Mouse (Mus musculus) kidney, adult 2 months (tissue): ENCODE results near the gene Cflar.

Experiments
- CTCF ChIP-seq: fragments of 200-500 bp; conservative IDR thresholded peaks from 2 replicates; pipeline ENCODE4 v1.5.1; 2011; ENCODE audit warnings: low read depth, mild to moderate bottlenecking, control low read depth, low read length, moderate library complexity, mixed read lengths; ENCODE audit not compliant: insufficient read depth, insufficient read length
- POLR2A ChIP-seq: fragments of 200-500 bp; IDR thresholded peaks from one replicate; pipeline ENCODE4 v1.6.1; 2011; ENCODE audit warnings: low read depth, low read length, control low read depth

DNA sequence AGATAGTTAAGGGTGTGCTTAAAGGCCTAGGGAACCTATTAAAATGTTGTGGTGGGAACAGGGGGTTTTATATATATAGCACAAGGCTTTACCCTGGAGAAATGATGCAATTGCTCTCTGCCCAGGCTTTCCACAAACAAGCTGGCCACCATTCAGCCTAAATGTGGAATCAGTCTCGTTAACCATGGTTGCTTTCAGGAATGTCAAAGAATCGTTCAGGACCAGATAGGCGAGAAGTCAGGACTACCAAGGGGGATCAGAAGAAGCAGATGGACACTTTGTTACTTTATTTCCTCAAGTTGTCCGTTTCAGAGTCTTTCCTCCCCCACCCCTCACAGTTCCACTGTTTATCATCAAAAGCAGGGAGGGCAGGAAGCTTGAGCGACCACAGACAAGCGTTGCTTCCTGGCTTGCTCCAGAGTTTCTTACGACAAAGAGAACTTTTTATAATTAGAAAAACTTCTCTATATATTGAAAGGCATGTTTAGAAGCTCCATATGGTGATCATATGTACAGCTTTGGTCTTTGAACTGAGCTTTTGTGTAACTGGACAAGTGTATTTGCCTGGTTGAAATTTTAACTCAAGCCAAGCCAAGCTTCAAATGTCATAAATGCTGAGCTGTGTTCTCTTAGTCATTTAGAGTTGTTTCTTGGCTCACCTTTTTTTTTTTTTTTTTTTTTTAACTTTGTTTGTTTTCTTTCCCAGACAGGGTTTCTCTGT, 5.0 kb downstream of the Cflar start:
- TF ChIP-seq CTCF (no peak), POLR2A (no peak)
